Mouse (Mus musculus) embryonic facial prominence, embryonic 11.5 days (tissue): ENCODE results near the gene Vmn1r74. TPM values are rescaled to one million over a fixed set of nuclear protein-coding genes. Genes with fewer than 3 reads are reported as not detected.
"Not testable (repeated sequence)": the region's sequence is repeated elsewhere in the genome, so short reads cannot be mapped to it uniquely, and the experiment has no call there.

Source experiments
- ATAC-seq: fragments of 200-750 bp; cut with Nextera tagmentation; replicated peaks from 2 replicates; pipeline ENCODE4 v1.8.0; 2017; ENCODE audit warnings: low read depth; ENCODE audit not compliant: insufficient number of reproducible peaks, low FRiP score, low TSS enrichment
- DNase-seq: peaks from one replicate; pipeline ENCODE4 v3.0.0-alpha.2; 2015; ENCODE audit warnings: low spot score
- H3K27ac ChIP-seq: fragments of 300-500 bp; sonication (generic); replicated peaks from 2 replicates; pipeline ENCODE4 v1.5.1; 2014; ENCODE audit warnings: mild to moderate bottlenecking, low read depth, low read length, control low read depth
- H3K27me3 ChIP-seq: fragments of 300-500 bp; sonication (generic); 2 replicates; pipeline ENCODE4 v1.6.1; 2014; ENCODE audit warnings: mild to moderate bottlenecking, low read length, moderate library complexity, mixed read lengths; ENCODE audit not compliant: control insufficient read depth, insufficient read depth
- H3K36me3 ChIP-seq: fragments of 300-500 bp; sonication (generic); replicated peaks from 2 replicates; pipeline ENCODE4 v1.6.1; 2014; ENCODE audit warnings: low read depth, mild to moderate bottlenecking, low read length, moderate library complexity, mixed read lengths; ENCODE audit not compliant: control insufficient read depth, insufficient read depth
- H3K4me1 ChIP-seq: fragments of 300-500 bp; sonication (generic); 2 replicates; pipeline ENCODE4 v1.6.1; 2014; ENCODE audit warnings: low read length, mixed read lengths; ENCODE audit not compliant: control insufficient read depth, insufficient read depth
- H3K4me2 ChIP-seq: fragments of 300-500 bp; sonication (generic); 2 replicates; pipeline ENCODE4 v1.6.1; 2014; ENCODE audit warnings: low read depth, mild to moderate bottlenecking, control low read depth, low read length, moderate library complexity
- H3K4me3 ChIP-seq: fragments of 300-500 bp; sonication (generic); 2 replicates; pipeline ENCODE4 v1.5.1; 2014; ENCODE audit warnings: low read depth, low read length, control low read depth
- H3K9ac ChIP-seq: fragments of 300-500 bp; sonication (generic); replicated peaks from 2 replicates; pipeline ENCODE4 v1.6.1; 2014; ENCODE audit warnings: mild to moderate bottlenecking, control low read depth, low read length
- H3K9me3 ChIP-seq: fragments of 300-500 bp; sonication (generic); replicated peaks from 2 replicates; pipeline ENCODE4 v1.6.1; 2016; ENCODE audit warnings: mild to moderate bottlenecking, low read length, inconsistent platforms, mixed read lengths; ENCODE audit not compliant: control insufficient read depth
- WGBS: fragments of 180-500 bp; shearing (Covaris S2); extraction: QIAGEN DNeasy Blood & Tissue Kit; methylation state at CpG from one replicate; pipeline ENCODE4 v1.1.7; 2014; 5-methylcytosine and 5-hydroxymethylcytosine counted together
- polyA plus RNA-seq: library from polyadenylated mRNA; unstranded; fragments of >200 nt; fragmentation: Nextera tagmentation; extraction: Ambion mirVana; gene quantifications from 2 replicates; pipeline ENCODE4 v1.2.1, GENCODE M21; 2014

Gene Vmn1r74
- polyA plus RNA-seq, result not detected in 2 replicates

DNA sequence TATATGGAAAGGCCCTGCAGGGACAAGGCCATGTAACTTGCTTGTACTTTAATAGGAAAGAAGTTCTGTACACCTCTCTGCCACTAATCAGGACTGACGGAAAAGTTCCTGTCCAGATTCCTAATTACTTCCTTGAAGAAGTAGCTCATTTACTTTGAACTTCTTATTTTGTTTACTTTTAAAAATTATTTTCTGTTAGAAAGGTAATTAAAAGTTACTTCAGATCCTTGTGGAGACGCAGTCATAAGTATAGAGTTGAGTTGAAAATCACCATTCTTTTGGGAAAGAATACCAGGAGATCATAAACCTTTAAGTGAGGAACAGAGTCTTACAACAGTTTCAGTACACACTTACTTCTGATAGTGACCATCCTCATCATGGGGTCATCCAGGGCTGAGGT is at the start of gene Vmn1r74:
TSS of gene Vmn1r74 (plus strand) at position 301 of the 400 bp plus-strand sequence.
- Histone ChIP-seq H3K4me3 (no peak within 1 kb of the TSS), H3K36me3 (no peaks in the 10 kb centered on the region), H3K27me3 (no peaks in the 10 kb centered on the region), H3K9ac (no peak within 1 kb of the TSS), H3K4me2 (no peak within 1 kb of the TSS), H3K4me1 (no peaks in the 10 kb centered on the region), H3K9me3 (no peaks in the 10 kb centered on the region), H3K27ac (no peak within 1 kb of the TSS)
- 78% methylated on average over 2 of the region's 2 CpGs for WGBS
- no peak for ATAC-seq
- no peak for DNase-seq

DNA sequence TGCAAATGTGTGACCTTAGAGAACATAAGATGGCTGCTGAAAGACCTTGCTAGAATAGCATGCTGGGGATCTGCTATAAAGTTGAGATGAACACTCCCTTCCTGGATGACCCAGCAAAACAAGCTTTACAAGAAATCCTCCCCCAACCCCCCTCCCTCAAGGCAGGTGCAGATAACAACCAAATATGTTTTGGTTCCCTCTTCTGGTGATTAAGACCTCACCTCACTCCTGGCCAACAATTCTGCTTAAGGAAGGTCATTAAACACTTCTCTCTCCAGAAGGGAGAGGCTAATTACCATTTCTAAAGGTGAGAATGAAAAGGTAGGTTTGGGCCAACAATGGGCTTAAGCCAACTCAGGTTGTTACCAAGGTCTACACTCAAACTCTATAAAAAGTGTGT is 20.0 kb upstream of the Vmn1r74 start:
- no peaks in the 10 kb centered on the region for H3K9me3 ChIP-seq
- H3K4me1 ChIP-seq, result no peaks in the 10 kb centered on the region
- ATAC-seq (no peak), DNase-seq (no peak)
- no peak overlapping the region for H3K4me3 ChIP-seq
- no peak overlapping the region for H3K4me2 ChIP-seq
- no peak overlapping the region for H3K9ac ChIP-seq
- H3K36me3 ChIP-seq, result no peaks in the 10 kb centered on the region
- no peaks in the 10 kb centered on the region for H3K27me3 ChIP-seq
- no peak overlapping the region for H3K27ac ChIP-seq

DNA sequence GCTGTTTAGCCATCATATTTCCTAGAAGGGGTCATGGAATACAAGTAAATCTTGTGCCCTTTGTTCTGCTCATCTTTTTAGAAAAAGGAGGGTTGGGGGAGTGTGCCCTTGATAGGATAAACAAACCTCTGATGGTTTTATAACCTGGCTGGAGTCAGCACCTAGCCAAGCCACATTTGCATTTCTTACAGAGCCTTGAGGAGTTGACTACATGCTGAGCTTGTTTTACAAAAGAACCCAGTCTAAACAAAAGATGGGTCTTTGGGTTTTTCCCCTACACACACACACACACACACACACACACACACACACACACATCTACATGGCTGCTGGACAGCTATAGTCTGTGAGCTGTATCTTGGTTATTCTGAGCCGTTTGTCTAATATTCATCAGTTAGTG is 11.6 kb upstream of the Vmn1r74 start:
- no peaks in the 10 kb centered on the region for H3K27me3 ChIP-seq
- WGBS, result 91% methylated on average over 1 of the region's 1 CpGs
- ATAC-seq (no peak), DNase-seq (no peak)
- H3K27ac ChIP-seq, result no peak overlapping the region
- no peaks in the 10 kb centered on the region; the same call in none of the 2 replicates for H3K9me3 ChIP-seq
- no peak overlapping the region for H3K4me2 ChIP-seq
- H3K9ac ChIP-seq, result no peak overlapping the region
- H3K4me3 ChIP-seq, result no peak overlapping the region
- H3K4me1 ChIP-seq, result no peaks in the 10 kb centered on the region
- no peaks in the 10 kb centered on the region for H3K36me3 ChIP-seq

DNA sequence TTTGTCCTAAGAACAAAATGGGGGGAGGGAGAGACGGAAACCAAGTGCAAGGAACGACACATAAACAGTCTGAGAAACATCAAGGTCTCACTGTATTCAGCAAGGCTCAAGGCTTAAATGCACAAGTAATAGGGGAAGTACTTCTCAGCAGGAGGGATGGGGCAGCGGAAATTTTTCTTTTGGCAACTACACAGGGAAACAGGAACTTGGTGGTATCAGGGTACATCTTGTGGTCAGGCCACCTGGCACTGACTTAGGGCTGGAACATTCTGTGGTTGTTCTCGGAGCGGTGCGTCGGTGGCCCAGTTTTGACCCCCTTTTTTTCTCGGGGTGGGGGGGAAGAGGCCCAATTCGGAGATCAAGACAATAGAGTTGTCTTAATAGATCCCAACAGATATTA is 10.5 kb upstream of the Vmn1r74 start:
- not testable (repeated sequence) for ATAC-seq, H3K9me3 ChIP-seq

DNA sequence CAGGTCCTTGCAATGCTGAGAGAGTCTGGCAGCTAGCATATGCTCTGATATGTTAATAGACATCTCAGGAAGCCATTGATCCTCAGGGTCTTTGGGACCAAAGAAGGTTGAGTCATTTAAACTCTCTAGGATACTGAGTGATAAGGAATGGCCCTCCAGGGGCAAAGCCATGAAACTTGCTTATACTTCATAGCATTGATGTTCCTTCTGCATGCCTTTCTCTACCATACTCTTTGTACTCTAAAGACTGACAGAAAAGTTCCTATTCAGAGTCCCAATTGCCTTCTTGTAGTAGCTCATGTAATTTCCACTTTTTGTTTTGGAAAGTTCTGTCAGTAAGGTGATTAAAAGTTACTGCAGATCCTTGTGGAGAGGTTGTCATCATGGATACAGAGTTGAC is 40.5 kb downstream of the Vmn1r74 start, which contains the start of gene Vmn1r75:
TSS of gene Vmn1r75 (plus strand) at position 301 of the 400 bp plus-strand sequence.
- Histone ChIP-seq H3K9me3 (no peaks in the 10 kb centered on the region; the same call in 1 of the 2 replicates), H3K4me1 (no peaks in the 10 kb centered on the region), H3K36me3 (no peaks in the 10 kb centered on the region), H3K27me3 (no peaks in the 10 kb centered on the region), H3K4me3 (no peak within 1 kb of the TSS), H3K4me2 (no peak within 1 kb of the TSS), H3K9ac (no peak within 1 kb of the TSS), H3K27ac (no peak within 1 kb of the TSS)
- ATAC-seq (no peak), DNase-seq (no peak)

More for the DNA sequence above, 10.5 kb upstream of the Vmn1r74 start:
- not testable (repeated sequence) for H3K4me2 ChIP-seq, H3K36me3 ChIP-seq, H3K4me3 ChIP-seq, H3K4me1 ChIP-seq, H3K27me3 ChIP-seq, H3K9ac ChIP-seq, H3K27ac ChIP-seq, DNase-seq
- 88% methylated on average over 9 of the region's 9 CpGs for WGBS

Other genes with a start within 250 kb of the Vmn1r74 start
- not detected in 2 replicates for gene Zscan4-ps3, start 224.7 kb upstream of the Vmn1r74 start, polyA plus RNA-seq
- gene Vmn1r72, start 153.8 kb upstream of the Vmn1r74 start, polyA plus RNA-seq, result not detected in 2 replicates
- gene Vmn1r73, start 103.7 kb upstream of the Vmn1r74 start, polyA plus RNA-seq, result not detected in 2 replicates
- gene Vmn1r75, start 40.6 kb downstream of the Vmn1r74 start, polyA plus RNA-seq, result not detected in 2 replicates
- gene Vmn1r76, start 104.2 kb downstream of the Vmn1r74 start, polyA plus RNA-seq, result not detected in 2 replicates
- gene Vmn1r77, start 202.8 kb downstream of the Vmn1r74 start, polyA plus RNA-seq, result not detected in 2 replicates